Mouse (Mus musculus) small intestine, adult 10 weeks (tissue): Measurements from ENCODE around the gene Imp3. TPM values are rescaled to one million over a fixed set of nuclear protein-coding genes. Genes with fewer than 3 reads are reported as not detected.

Source experiments
- polyA plus RNA-seq: library from polyadenylated mRNA; stranded (reverse); fragments of 350-450 nt; fragmentation: Illumina TruSeq; extraction: RNeasy Lipid Tissue Mini Kit (QIAGEN cat#74804); gene quantifications from one replicate; pipeline ENCODE4 v1.2.3, GENCODE M21; 2014; ENCODE audit warnings: low replicate concordance

Imp3 gene
- polyA plus RNA-seq = 29.0 TPM

DNA sequence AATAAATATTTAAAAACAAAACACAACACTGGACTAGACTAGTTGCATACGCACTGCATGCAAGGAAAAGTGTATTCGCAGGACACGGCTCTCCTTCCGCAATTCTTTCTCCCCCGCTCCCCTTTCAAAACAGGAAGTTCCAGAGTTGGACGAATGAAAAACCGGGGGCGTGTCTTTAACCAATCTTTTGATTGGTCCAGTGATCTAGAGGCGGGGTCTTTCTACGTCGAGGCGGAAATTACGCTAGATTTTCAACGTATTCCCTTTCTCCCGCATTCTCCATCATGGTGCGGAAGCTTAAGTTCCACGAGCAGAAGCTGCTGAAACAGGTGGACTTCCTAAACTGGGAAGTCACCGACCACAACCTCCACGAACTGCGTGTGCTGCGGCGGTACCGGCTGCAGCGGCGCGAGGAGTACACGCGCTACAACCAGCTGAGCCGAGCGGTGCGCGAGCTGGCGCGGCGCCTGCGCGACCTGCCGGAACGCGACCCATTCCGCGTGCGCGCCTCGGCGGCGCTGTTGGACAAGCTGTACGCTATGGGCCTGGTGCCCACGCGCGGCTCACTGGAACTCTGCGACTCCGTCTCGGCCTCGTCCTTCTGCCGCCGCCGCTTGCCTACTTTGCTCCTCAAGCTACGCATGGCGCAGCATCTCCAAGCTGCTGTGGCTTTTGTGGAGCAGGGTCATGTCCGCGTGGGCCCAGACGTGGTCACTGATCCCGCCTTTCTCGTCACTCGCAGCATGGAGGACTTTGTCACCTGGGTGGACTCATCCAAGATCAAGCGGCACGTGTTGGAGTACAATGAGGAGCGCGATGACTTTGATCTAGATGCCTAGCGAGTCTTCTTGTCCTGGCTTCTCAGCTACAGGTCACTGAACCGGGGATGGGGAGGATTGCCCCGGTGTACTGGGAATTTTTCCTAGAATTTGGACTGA, at the start of gene Imp3:
Gene Imp3 (plus strand): TSS at position 253 of the 938 bp plus-strand sequence.

GRCm38 (mm10) chr9:56928041-56928811, 9.0 kb upstream of the Imp3 start, which contains the start of gene Snx33:
Snx33 (minus strand) TSS chr9:56928371.

DNA sequence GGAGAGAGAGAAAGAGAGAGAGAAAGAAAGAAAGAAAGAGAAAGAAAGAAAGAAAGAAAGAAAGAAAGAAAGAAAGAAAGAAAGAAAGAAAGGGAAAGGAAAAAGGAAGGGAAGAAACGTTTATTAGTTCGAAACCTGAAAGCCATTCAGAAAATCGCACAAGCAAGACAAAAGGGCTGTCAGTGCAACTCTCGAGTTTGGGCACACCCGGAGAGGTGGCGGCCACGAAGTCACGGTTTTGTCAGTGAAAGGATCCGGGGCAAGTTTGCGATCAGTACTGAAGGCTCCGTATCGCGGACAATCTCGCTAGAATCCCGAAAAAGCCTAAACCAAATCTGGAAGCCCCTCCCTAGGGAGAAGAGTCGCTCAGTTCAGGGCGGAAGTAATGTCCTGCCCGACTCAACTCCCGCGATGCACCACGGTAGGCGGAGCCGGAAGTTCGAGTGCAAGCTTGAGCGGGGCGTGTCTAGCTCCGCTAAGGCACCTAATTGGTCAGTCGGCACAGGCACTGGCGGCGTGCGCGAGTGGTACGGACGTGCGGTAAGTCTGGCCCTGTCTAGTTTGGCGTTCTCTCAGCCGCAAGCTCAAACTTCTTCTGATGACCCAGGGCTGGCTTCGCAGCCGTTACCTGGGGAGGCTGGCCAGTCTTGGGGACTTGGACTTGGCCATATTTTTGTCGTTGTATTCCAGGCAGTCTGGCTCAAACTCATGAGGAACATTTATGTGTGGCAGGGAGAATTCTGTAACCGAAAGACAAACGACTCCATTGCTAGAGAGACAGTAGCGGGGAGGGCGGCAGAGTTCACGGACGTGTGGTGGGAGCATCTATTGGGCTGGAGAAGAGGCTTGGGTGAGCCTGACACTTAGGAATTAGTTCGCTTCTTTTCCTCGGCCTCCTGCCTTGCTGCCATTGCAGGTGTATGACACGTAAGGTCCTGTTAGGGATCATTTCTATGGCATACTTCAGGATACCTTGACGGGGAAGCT, 13.4 kb downstream of the Imp3 start, which contains the start of gene Snupn:
Gene Snupn (plus strand): TSS at position 465 of the 987 bp plus-strand sequence.

Other genes starting within 250 kb of the Imp3 start
- not detected for gene Lingo1, start 141.0 kb upstream of the Imp3 start, polyA plus RNA-seq
- not detected for gene Odf3l1, start 72.8 kb upstream of the Imp3 start, polyA plus RNA-seq
- gene Cspg4, start 72.4 kb upstream of the Imp3 start, polyA plus RNA-seq = 0.37 TPM
- 0.37 TPM for gene Snx33, start 9.1 kb upstream of the Imp3 start, polyA plus RNA-seq
- gene Snupn, start 13.4 kb downstream of the Imp3 start, polyA plus RNA-seq = 3.8 TPM
- gene Ptpn9, start 57.4 kb downstream of the Imp3 start, polyA plus RNA-seq = 14.0 TPM
- 19.8 TPM for gene Sin3a, start 134.6 kb downstream of the Imp3 start, polyA plus RNA-seq
- gene Man2c1, start 193.2 kb downstream of the Imp3 start, polyA plus RNA-seq = 10.1 TPM
- not detected for gene Neil1, start 210.8 kb downstream of the Imp3 start, polyA plus RNA-seq
- 5.9 TPM for gene Commd4, start 220.9 kb downstream of the Imp3 start, polyA plus RNA-seq